Comparison of ENCODE assay signal across 13 mouse cellular contexts in the genomic region with DNA sequence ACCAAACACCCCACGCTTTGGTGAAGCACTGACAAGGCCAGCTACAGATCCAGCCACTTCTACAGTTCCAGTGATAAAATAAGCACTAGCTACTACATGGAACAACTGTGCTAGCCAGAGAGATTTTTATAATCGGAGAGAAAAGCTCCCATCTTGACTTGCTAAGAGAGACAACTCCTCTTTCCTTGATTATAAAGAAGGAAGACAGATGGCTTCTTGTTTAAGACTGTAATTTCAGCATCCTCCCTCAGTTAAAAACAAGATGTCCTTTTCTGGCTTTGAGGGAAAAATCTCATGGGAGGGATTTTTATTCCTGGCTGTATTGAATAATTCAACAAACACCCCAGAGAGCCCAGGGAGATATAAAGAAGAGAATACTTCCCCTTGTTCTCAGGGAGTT. TPM values are rescaled to one million over a fixed set of nuclear protein-coding genes. Genes with fewer than 3 reads are reported as not detected.
DNase-seq lines count a peak whose midpoint lies in the region; ATAC-seq and TF ChIP-seq lines count a peak whose summit lies in the region.
"Had no signal": no experiment of that assay in that cellular context is flagged by ENCODE, and none has a peak within 500 bp of the region (broad histone marks: within the 10 kb centered on the region; RNA-seq: fewer than 3 reads in every experiment).

No protein-coding gene starts in this region.

- 0 out of 2 replicates have a peak overlapping the region, but pooled peaks have one; percentile 76 for H3K4me3 ChIP-seq in liver, embryonic 13.5 days (replicated peaks)
- H3K4me3 ChIP-seq in liver, embryonic 11.5 days (ENCODE audit: low read depth, low read length): no peak overlapping the region
- no peak overlapping the region for H3K4me3 ChIP-seq in embryonic facial prominence, embryonic 15.5 days (replicated peaks)
- no peak overlapping the region for H3K4me3 ChIP-seq in olfactory bulb, adult 2 months (ENCODE audit: insufficient read depth, low read depth, low read length)
- no peak overlapping the region for H3K4me3 ChIP-seq in midbrain, embryonic 13.5 days (replicated peaks)

- H3K36me3 ChIP-seq in liver, embryonic 13.5 days: no peaks in the 10 kb centered on the region
- H3K36me3 ChIP-seq in liver, embryonic 11.5 days (ENCODE audit: control insufficient read depth, insufficient read depth, low read length): no peaks in the 10 kb centered on the region
- H3K36me3 ChIP-seq in embryonic facial prominence, embryonic 15.5 days: no peaks in the 10 kb centered on the region
- no peaks in the 10 kb centered on the region for H3K36me3 ChIP-seq in midbrain, embryonic 13.5 days

- peak; percentile 39 for DNase-seq in heart, adult 8-10 months (ENCODE audit: low spot score)
- no peak for DNase-seq in heart, postnatal 4 days
- DNase-seq in liver, embryonic 13.5 days: no peak
- no peak for DNase-seq in liver, embryonic 11.5 days (ENCODE audit: low spot score)
- no peak for DNase-seq in yolk sac, embryonic 10.5 days (ENCODE audit: low spot score)
- DNase-seq: adrenal gland, adult 8-10 months; kidney, adult 2 months; retina, postnatal 1 day had no signal

- H3K4me1 ChIP-seq in liver, embryonic 13.5 days (replicated peaks): peaks cover 45% of the 10 kb centered on the region
- H3K4me1 ChIP-seq in liver, embryonic 11.5 days (replicated peaks; ENCODE audit: control insufficient read depth, insufficient read depth, low read length): peaks cover 12% of the 10 kb centered on the region; the same call in 1 of the 2 replicates
- peaks cover 29% of the 10 kb centered on the region for H3K4me1 ChIP-seq in embryonic facial prominence, embryonic 15.5 days
- peaks cover 7% of the 10 kb centered on the region for H3K4me1 ChIP-seq in olfactory bulb, adult 2 months (ENCODE audit: control insufficient read depth, insufficient read depth, low read length)
- H3K4me1 ChIP-seq in midbrain, embryonic 13.5 days (replicated peaks): peaks cover 26% of the 10 kb centered on the region

- 74% methylated on average over 2 of the region's 2 CpGs for WGBS in liver, embryonic 13.5 days (ENCODE audit: insufficient replicate concordance)
- WGBS in liver, embryonic 11.5 days: 75% methylated on average over 2 of the region's 2 CpGs
- 67% methylated on average over 2 of the region's 2 CpGs for WGBS in embryonic facial prominence, embryonic 15.5 days
- 35% methylated on average over 2 of the region's 2 CpGs for WGBS in olfactory bulb, adult 2 months
- WGBS in midbrain, embryonic 13.5 days: 93% methylated on average over 2 of the region's 2 CpGs

- TF ChIP-seq POLR2A in olfactory bulb, adult 2 months (IDR thresholded peaks at IDR 0.05; ENCODE audit: insufficient read depth, low read depth, low read length): no peak

- no peaks in the 10 kb centered on the region for H3K9me3 ChIP-seq in liver, embryonic 13.5 days (replicated peaks)
- no peaks in the 10 kb centered on the region for H3K9me3 ChIP-seq in liver, embryonic 11.5 days (ENCODE audit: control insufficient read depth, low read length)
- H3K9me3 ChIP-seq in embryonic facial prominence, embryonic 15.5 days (replicated peaks): no peaks in the 10 kb centered on the region
- no peaks in the 10 kb centered on the region for H3K9me3 ChIP-seq in midbrain, embryonic 13.5 days

- peak overlapping the region; percentile 86; the same call in 1 of the 2 replicates for H3K9ac ChIP-seq in liver, embryonic 13.5 days
- H3K9ac ChIP-seq in liver, embryonic 11.5 days (ENCODE audit: low read depth, low read length): no peak overlapping the region
- no peak overlapping the region for H3K9ac ChIP-seq in embryonic facial prominence, embryonic 15.5 days
- no peak overlapping the region for H3K9ac ChIP-seq in midbrain, embryonic 13.5 days (replicated peaks)

- peak overlapping the region; percentile 94; the same call in 1 of the 2 replicates for H3K4me2 ChIP-seq in liver, embryonic 13.5 days
- no peak overlapping the region for H3K4me2 ChIP-seq in liver, embryonic 11.5 days
- H3K4me2 ChIP-seq in embryonic facial prominence, embryonic 15.5 days (replicated peaks): no peak overlapping the region
- no peak overlapping the region for H3K4me2 ChIP-seq in midbrain, embryonic 13.5 days (replicated peaks)

- peak overlapping the region; percentile 77 for H3K27ac ChIP-seq in liver, embryonic 13.5 days
- H3K27ac ChIP-seq in liver, embryonic 11.5 days (ENCODE audit: low read depth, low read length): no peak overlapping the region
- H3K27ac ChIP-seq in embryonic facial prominence, embryonic 15.5 days (replicated peaks): peak overlapping the region; percentile 51; the same call in 1 of the 2 replicates
- H3K27ac ChIP-seq in olfactory bulb, adult 2 months (ENCODE audit: insufficient read depth, low read depth, low read length): peak overlapping the region; percentile 79
- H3K27ac ChIP-seq in midbrain, embryonic 13.5 days: no peak overlapping the region

- H3K27me3 ChIP-seq in liver, embryonic 13.5 days: peaks cover 35% of the 10 kb centered on the region
- peaks cover 22% of the 10 kb centered on the region for H3K27me3 ChIP-seq in liver, embryonic 11.5 days (replicated peaks; ENCODE audit: control insufficient read depth, insufficient read depth, low read length)
- no peaks in the 10 kb centered on the region for H3K27me3 ChIP-seq in embryonic facial prominence, embryonic 15.5 days
- peaks cover 12% of the 10 kb centered on the region for H3K27me3 ChIP-seq in midbrain, embryonic 13.5 days

- ATAC-seq in liver, embryonic 13.5 days (ENCODE audit: low read depth): no peak
- ATAC-seq in liver, embryonic 11.5 days (replicated peaks; ENCODE audit: low FRiP score): no peak
- no peak for ATAC-seq in embryonic facial prominence, embryonic 15.5 days (ENCODE audit: insufficient number of reproducible peaks, low FRiP score, low TSS enrichment, low read depth)
- no peak for ATAC-seq in midbrain, embryonic 13.5 days
- ATAC-seq: CD4-positive, CD25-positive, alpha-beta regulatory T cell, adult 4 months; forebrain, embryonic 14.5 days had no signal

- no peak for TF ChIP-seq CTCF in olfactory bulb, adult 2 months (IDR thresholded peaks at IDR 0.05; ENCODE audit: insufficient read depth, low read depth, low read length)

RNA-seq across cellular contexts. Expression of gene Slc44a1, which starts 1.8 kb away (rescaled TPM):
- 10 to 100 TPM; 26.4 to 31.2 (median 28.9) TPM for total RNA-seq in heart, adult 8-10 months (2022)
- 10 to 100 TPM; 40.9 to 43.2 TPM for total RNA-seq in heart, postnatal 4 days (2021)
- 8.9 and 10.6 TPM in 2 replicates for polyA plus RNA-seq in liver, embryonic 13.5 days (2015; fragmentation: Nextera tagmentation; extraction: Ambion mirVana)
- polyA plus RNA-seq in liver, embryonic 11.5 days (2014; fragmentation: Nextera tagmentation; extraction: Ambion mirVana): 19.2 and 20.8 TPM in 2 replicates
- polyA plus RNA-seq in embryonic facial prominence, embryonic 15.5 days (2015; fragmentation: Nextera tagmentation; extraction: Ambion mirVana): 47.9 and 48.2 TPM in 2 replicates
- not detected in 2 replicates for polyA plus RNA-seq in olfactory bulb, adult 2 months (2012; ENCODE audit: insufficient read depth, insufficient read length, low replicate concordance, missing spikeins)
- 7.9 and 11.6 TPM in 2 replicates for polyA plus RNA-seq in midbrain, embryonic 13.5 days (2015; fragmentation: Nextera tagmentation; extraction: Ambion mirVana)

Comparison
In these comparisons a context has a peak if more than half of its experiments do, and no peak if none do; other contexts are left out.
1. H3K27ac ChIP-seq: peak in liver, embryonic 13.5 days (single experiment), embryonic facial prominence, embryonic 15.5 days (single experiment) and olfactory bulb, adult 2 months (single experiment); none in liver, embryonic 11.5 days (single experiment) and midbrain, embryonic 13.5 days (single experiment).